13 mouse cellular contexts compared by ENCODE assay signal in genomic region chr12:83791737-83792136, GRCm38 (mm10). TPM values are rescaled to one million over a fixed set of nuclear protein-coding genes. Genes with fewer than 3 reads are reported as not detected.
A peak's percentile ranks its signal among the peaks of the same experiment; 100 is the strongest.
DNase-seq lines count a peak whose midpoint lies in the region; ATAC-seq and TF ChIP-seq lines count a peak whose summit lies in the region.
"Had no signal": no experiment of that assay in that cellular context is flagged by ENCODE, and none has a peak within 500 bp of the region (broad histone marks: within the 10 kb centered on the region; RNA-seq: fewer than 3 reads in every experiment).

No protein-coding gene starts in this region.

- no peak for TF ChIP-seq CTCF in midbrain, postnatal 0 days (IDR thresholded peaks at IDR 0.05)

- H3K4me1 ChIP-seq in heart, embryonic 10.5 days = peaks cover 22% of the 10 kb centered on the region
- H3K4me1 ChIP-seq in heart, embryonic 11.5 days (ENCODE audit: control insufficient read depth, insufficient read depth, low read length) = peaks cover 9% of the 10 kb centered on the region; the same call in 1 of the 2 replicates
- H3K4me1 ChIP-seq in midbrain, postnatal 0 days (ENCODE audit: insufficient read depth, low read length) = no peaks in the 10 kb centered on the region
- H3K4me1 ChIP-seq in midbrain, embryonic 15.5 days = no peaks in the 10 kb centered on the region
- H3K4me1 ChIP-seq in neural tube, embryonic 15.5 days = no peaks in the 10 kb centered on the region
- H3K4me1 ChIP-seq: intestine, embryonic 15.5 days had no signal

- ATAC-seq in heart, embryonic 11.5 days (replicated peaks; ENCODE audit: insufficient number of reproducible peaks, low FRiP score, low TSS enrichment) = no peak
- ATAC-seq in midbrain, postnatal 0 days (ENCODE audit: low FRiP score) = peak; percentile 44; the same call in 1 of the 2 replicates
- no peak for ATAC-seq in midbrain, embryonic 15.5 days (replicated peaks)
- 0 out of 2 replicates have a peak, but pooled peaks have one; percentile 24 for ATAC-seq in neural tube, embryonic 15.5 days (ENCODE audit: low FRiP score)
- ATAC-seq: intestine, embryonic 15.5 days had no signal

- WGBS in heart, embryonic 10.5 days = 74% methylated on average over 10 of the region's 10 CpGs
- 75% methylated on average over 10 of the region's 10 CpGs for WGBS in heart, embryonic 11.5 days (ENCODE audit: insufficient replicate concordance)
- WGBS in midbrain, postnatal 0 days = 84% methylated on average over 10 of the region's 10 CpGs
- WGBS in midbrain, embryonic 15.5 days = 80% methylated on average over 10 of the region's 10 CpGs
- 86% methylated on average over 10 of the region's 10 CpGs for WGBS in neural tube, embryonic 15.5 days

- H3K9ac ChIP-seq in heart, embryonic 11.5 days (ENCODE audit: low read depth, low read length) = no peak overlapping the region
- H3K9ac ChIP-seq in midbrain, postnatal 0 days (replicated peaks; ENCODE audit: low read length, poor library complexity, severe bottlenecking) = no peak overlapping the region
- no peak overlapping the region for H3K9ac ChIP-seq in midbrain, embryonic 15.5 days
- H3K9ac ChIP-seq in neural tube, embryonic 15.5 days (replicated peaks) = no peak overlapping the region
- H3K9ac ChIP-seq: intestine, embryonic 15.5 days; liver, embryonic 13.5 days had no signal

- H3K4me2 ChIP-seq in heart, embryonic 11.5 days = no peak overlapping the region
- H3K4me2 ChIP-seq in midbrain, postnatal 0 days (ENCODE audit: low read depth, low read length, poor library complexity, severe bottlenecking) = no peak overlapping the region
- no peak overlapping the region for H3K4me2 ChIP-seq in midbrain, embryonic 15.5 days
- no peak overlapping the region for H3K4me2 ChIP-seq in neural tube, embryonic 15.5 days
- H3K4me2 ChIP-seq: intestine, embryonic 15.5 days; liver, embryonic 13.5 days had no signal

- H3K9me3 ChIP-seq in heart, embryonic 10.5 days = no peaks in the 10 kb centered on the region
- H3K9me3 ChIP-seq in heart, embryonic 11.5 days (replicated peaks; ENCODE audit: control insufficient read depth, low read length) = no peaks in the 10 kb centered on the region
- H3K9me3 ChIP-seq in midbrain, postnatal 0 days (ENCODE audit: low read length) = no peaks in the 10 kb centered on the region
- no peaks in the 10 kb centered on the region for H3K9me3 ChIP-seq in midbrain, embryonic 15.5 days
- H3K9me3 ChIP-seq in neural tube, embryonic 15.5 days (replicated peaks) = no peaks in the 10 kb centered on the region
- H3K9me3 ChIP-seq: intestine, embryonic 15.5 days; liver, embryonic 13.5 days had no signal

- H3K36me3 ChIP-seq in heart, embryonic 10.5 days = peaks cover 47% of the 10 kb centered on the region
- H3K36me3 ChIP-seq in heart, embryonic 11.5 days (ENCODE audit: control insufficient read depth, insufficient read depth, low read length) = peaks cover 8% of the 10 kb centered on the region
- peaks cover 11% of the 10 kb centered on the region; the same call in 1 of the 2 replicates for H3K36me3 ChIP-seq in midbrain, postnatal 0 days (ENCODE audit: insufficient read depth, low read length)
- H3K36me3 ChIP-seq in midbrain, embryonic 15.5 days (replicated peaks) = no peaks in the 10 kb centered on the region
- H3K36me3 ChIP-seq in neural tube, embryonic 15.5 days = peaks cover 21% of the 10 kb centered on the region

- H3K27me3 ChIP-seq in heart, embryonic 10.5 days (ENCODE audit: insufficient read depth, poor library complexity, severe bottlenecking) = no peaks in the 10 kb centered on the region
- no peaks in the 10 kb centered on the region for H3K27me3 ChIP-seq in heart, embryonic 11.5 days (ENCODE audit: control insufficient read depth, insufficient read depth, low read length)
- H3K27me3 ChIP-seq in midbrain, postnatal 0 days (ENCODE audit: insufficient read depth, low read length) = no peaks in the 10 kb centered on the region
- H3K27me3 ChIP-seq in midbrain, embryonic 15.5 days (replicated peaks) = no peaks in the 10 kb centered on the region
- no peaks in the 10 kb centered on the region for H3K27me3 ChIP-seq in neural tube, embryonic 15.5 days (replicated peaks)
- H3K27me3 ChIP-seq: intestine, embryonic 15.5 days; liver, embryonic 13.5 days had no signal

- H3K4me3 ChIP-seq in heart, embryonic 10.5 days = no peak overlapping the region
- H3K4me3 ChIP-seq in heart, embryonic 11.5 days (ENCODE audit: low read depth, low read length) = no peak overlapping the region
- no peak overlapping the region for H3K4me3 ChIP-seq in midbrain, postnatal 0 days (ENCODE audit: low read depth, low read length)
- H3K4me3 ChIP-seq in midbrain, embryonic 15.5 days = no peak overlapping the region
- H3K4me3 ChIP-seq in neural tube, embryonic 15.5 days (replicated peaks) = no peak overlapping the region
- H3K4me3 ChIP-seq: erythroblast, embryonic 14.5 days; intestine, embryonic 15.5 days; liver, embryonic 13.5 days had no signal

- peak overlapping the region; percentile 49; the same call in 1 of the 2 replicates for H3K27ac ChIP-seq in heart, embryonic 10.5 days
- H3K27ac ChIP-seq in heart, embryonic 11.5 days (ENCODE audit: low read depth, low read length) = no peak overlapping the region
- no peak overlapping the region for H3K27ac ChIP-seq in midbrain, postnatal 0 days (ENCODE audit: low read depth, low read length)
- no peak overlapping the region for H3K27ac ChIP-seq in midbrain, embryonic 15.5 days
- H3K27ac ChIP-seq in neural tube, embryonic 15.5 days (replicated peaks) = no peak overlapping the region
- H3K27ac ChIP-seq: intestine, embryonic 15.5 days; liver, embryonic 13.5 days had no signal

- DNase-seq in heart, embryonic 10.5 days (ENCODE audit: low spot score) = no peak
- peak; percentile 76 for DNase-seq in midbrain, postnatal 0 days (ENCODE audit: low spot score)
- peak; percentile 86 to 92 for DNase-seq in cerebellum, postnatal 10 days
- no peak for DNase-seq in testis, postnatal 14 days (ENCODE audit: low spot score)
- DNase-seq: liver, embryonic 13.5 days had no signal

RNA-seq across cellular contexts. Expression of gene Papln, which starts 28.3 kb away (rescaled TPM):
- 0.15 and 0.38 TPM in 2 replicates for polyA plus RNA-seq in heart, embryonic 10.5 days (2016; fragmentation: Nextera tagmentation; extraction: Ambion mirVana)
- 0.10 TPM in 1 of 2 replicates, not detected in the other for polyA plus RNA-seq in heart, embryonic 11.5 days (2014; fragmentation: Nextera tagmentation; extraction: Ambion mirVana)
- 2.4 and 2.7 TPM in 2 replicates for total RNA-seq in midbrain, postnatal 0 days (2014; rRNA removed)
- polyA plus RNA-seq in midbrain, postnatal 0 days (2015; fragmentation: Nextera tagmentation; extraction: Ambion mirVana) = 0.33 and 0.37 TPM in 2 replicates
- 0.22 and 0.28 TPM in 2 replicates for polyA plus RNA-seq in midbrain, embryonic 15.5 days (2015; fragmentation: Nextera tagmentation; extraction: Ambion mirVana)
- 0.23 and 0.43 TPM in 2 replicates for polyA plus RNA-seq in neural tube, embryonic 15.5 days (2015; fragmentation: Nextera tagmentation; extraction: Ambion mirVana)
- total RNA-seq: common myeloid progenitor, adult 5-6 weeks; megakaryocyte progenitor cell, adult 5-6 weeks; neutrophil, adult 5-6 weeks had no signal
- polyA plus RNA-seq: erythroblast, embryonic 14.5 days had no signal

Comparison
In these comparisons a context has a peak if more than half of its experiments do, and no peak if none do; other contexts are left out.
1. ATAC-seq: peak in midbrain, postnatal 0 days (single experiment) and neural tube, embryonic 15.5 days (single experiment); none in heart, embryonic 11.5 days (single experiment) and midbrain, embryonic 15.5 days (single experiment).
2. DNase-seq: peak in midbrain, postnatal 0 days (single experiment) and cerebellum, postnatal 10 days (2 of 2); none in heart, embryonic 10.5 days (single experiment) and testis, postnatal 14 days (single experiment).